Mouse (Mus musculus) kidney, adult 18-20 months (tissue): ENCODE measurements at regions not wholly inside any gene's neighbourhood (a gene's known extent, or its start where the extent isn't known, plus 50 kb on each side); places are given as distances from the start of the nearest gene placed in this dataset.

Experiments used
- DNase-seq: peaks from one replicate; pipeline ENCODE4 v3.0.0; 2021

- no peak for DNase-seq
Observed at GRCm38 (mm10) chr14:54185265-54185830, 68.6 kb downstream of the Dad1 start.

DNA sequence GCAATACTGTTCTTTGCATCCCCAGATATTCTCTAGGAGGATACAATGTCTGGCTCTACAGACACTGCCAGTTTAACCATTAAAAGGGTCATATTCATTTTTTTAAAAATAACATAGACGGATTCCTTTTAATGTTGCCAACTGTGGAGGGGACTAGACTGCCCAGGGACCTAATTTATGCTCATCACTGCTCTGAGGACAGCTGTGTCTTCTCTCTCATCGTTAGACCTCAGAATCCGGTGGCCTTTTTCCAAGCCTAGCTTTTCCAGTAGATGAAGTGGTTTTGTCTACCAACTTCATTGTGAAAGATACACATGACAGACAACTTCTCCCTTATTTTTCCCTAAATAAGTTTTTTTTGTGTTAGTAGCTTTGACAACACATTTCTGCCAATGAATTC, 70.0 kb downstream of the Dad1 start:
- no peak for DNase-seq

DNA sequence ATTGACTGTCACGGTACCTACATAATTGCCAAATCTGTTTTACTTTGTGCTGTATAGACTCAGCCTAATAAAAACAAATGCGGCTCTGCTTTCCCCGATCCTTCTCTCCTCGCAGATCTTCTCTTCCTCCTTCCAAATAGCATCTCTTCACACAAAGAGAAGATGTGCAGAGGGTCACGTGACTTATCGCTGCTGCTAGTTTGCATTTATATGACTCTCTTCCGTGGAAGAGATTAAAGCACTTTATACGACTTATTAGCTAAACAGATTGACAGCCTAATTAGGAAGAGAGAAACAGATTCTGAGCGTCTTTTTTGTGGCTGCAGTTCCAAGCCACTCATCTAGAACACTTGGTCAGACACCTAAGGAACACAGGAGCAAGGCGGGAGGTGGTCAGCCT, 71.1 kb downstream of the Dad1 start:
- no peak for DNase-seq

- no peak for DNase-seq
Observed at GRCm38 (mm10) chr14:54181306-54181705, 72.6 kb downstream of the Dad1 start.

GRCm38 (mm10) chr14:54180754-54181153, 73.2 kb downstream of the Dad1 start:
- no peak for DNase-seq

DNA sequence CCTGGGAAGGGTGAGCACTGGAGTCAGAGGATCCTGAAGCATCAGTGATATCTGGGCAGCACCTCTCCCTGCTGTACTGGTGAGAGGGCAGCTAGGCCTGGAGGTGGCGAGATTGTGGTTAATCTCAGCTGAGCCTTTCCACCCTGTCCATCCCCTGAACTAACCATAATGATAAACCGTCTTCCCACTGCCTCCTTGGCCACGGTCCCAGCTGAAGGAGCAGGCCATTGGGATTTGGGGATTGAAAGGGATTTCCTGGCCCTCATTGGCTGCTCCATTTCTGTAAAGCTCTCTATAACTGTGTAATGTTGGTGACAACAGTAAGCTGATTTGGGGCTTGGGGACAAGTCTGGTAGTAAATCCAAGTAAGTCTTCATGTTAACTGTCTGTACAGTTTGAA, 73.6 kb downstream of the Dad1 start:
- no peak for DNase-seq

DNA sequence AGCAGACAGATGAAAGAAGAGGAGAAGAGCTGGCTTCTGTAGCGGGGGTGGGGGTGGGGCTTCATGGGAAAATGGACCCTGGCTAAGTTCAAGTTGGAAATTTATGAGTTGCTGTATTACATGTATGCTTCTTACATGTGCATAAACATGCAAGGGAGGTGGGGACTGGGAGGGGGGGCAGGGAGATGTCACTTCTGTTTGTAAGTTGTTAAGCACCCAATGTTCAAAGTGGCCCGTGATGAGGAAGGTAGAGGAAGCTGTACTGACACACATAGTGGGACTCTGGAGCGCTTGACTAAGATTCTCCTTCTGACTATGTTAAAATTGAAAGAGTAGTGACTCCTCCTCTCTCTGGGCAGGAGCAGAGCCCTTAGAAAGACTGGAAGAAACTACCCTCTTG, 75.0 kb downstream of the Dad1 start:
- DNase-seq, result no peak

- no peak for DNase-seq
Observed at GRCm38 (mm10) chr14:54176469-54176868, 77.4 kb downstream of the Dad1 start.

DNA sequence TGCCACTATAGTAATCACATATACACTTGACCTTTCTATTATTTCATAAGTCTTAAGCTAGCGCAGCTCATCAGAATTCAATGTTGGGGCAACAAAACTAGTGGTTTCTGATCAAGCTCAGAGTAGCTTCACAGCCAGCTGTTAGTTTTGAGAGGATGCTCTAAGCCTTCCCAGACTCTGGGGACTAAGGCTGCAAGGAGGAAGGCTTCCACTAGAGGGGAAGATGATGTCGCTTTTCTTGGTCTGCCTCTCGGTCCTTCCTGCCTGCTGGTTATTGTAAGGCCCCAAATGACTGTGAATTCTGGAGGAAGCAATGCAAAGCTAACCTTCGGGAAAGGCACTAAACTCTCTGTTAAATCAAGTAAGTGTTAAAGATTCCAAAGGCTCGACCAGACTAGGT, 78.4 kb downstream of the Dad1 start:
- DNase-seq, result no peak

GRCm38 (mm10) chr14:54173316-54173715, 80.6 kb downstream of the Dad1 start:
- DNase-seq, result peak; percentile 32

- DNase-seq, result no peak
Observed at GRCm38 (mm10) chr14:54169254-54169653, 84.7 kb downstream of the Dad1 start.

DNA sequence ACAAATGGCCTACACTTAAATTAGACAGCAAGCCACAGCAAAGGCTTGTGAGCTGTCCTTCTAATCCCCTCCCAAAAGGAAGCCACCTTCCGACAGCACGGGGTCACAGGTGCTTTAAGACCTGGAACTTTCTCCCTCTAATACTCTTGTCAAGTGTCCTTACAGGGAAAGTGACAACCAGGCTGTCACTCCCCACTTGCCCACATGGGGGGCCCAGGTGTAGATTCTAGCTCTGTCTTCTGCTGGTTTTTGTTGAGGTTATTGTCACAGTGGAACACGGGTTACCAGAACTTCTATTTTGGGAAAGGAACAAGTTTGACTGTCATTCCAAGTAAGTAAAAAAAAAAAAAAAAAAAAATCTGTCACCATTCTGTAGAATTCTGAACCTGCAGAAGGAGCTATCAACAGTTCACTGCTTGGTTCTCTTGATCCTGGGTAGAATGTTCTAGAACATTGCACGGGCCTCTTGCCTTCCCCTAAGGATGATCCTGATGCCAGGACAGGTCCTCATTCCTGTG, 85.4 kb downstream of the Dad1 start:
- no peak for DNase-seq

GRCm38 (mm10) chr14:54166057-54166456, 87.8 kb downstream of the Dad1 start:
- no peak for DNase-seq

DNA sequence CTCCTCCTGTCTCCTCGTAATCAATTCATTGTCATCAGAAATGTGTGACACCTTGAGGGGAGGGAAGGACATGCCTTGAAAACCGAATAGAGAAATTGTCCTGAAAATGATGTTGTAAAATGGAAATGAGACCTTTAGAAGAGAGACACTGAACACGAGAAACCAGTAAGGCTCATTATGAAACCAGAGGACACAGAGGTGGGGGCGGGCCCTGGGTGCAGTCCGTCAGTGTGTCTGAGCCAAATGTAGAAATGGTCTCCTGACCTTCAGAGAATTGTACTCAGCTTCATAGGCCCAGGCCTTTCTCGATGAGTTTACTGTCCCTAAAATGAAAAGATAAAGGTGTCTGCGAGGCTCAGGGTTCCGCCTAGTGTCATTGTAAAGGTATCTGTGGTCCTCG, 89.0 kb downstream of the Dad1 start:
- no peak for DNase-seq

- DNase-seq, result no peak
Observed at GRCm38 (mm10) chr14:54161916-54162315, 92.0 kb downstream of the Dad1 start.

DNA sequence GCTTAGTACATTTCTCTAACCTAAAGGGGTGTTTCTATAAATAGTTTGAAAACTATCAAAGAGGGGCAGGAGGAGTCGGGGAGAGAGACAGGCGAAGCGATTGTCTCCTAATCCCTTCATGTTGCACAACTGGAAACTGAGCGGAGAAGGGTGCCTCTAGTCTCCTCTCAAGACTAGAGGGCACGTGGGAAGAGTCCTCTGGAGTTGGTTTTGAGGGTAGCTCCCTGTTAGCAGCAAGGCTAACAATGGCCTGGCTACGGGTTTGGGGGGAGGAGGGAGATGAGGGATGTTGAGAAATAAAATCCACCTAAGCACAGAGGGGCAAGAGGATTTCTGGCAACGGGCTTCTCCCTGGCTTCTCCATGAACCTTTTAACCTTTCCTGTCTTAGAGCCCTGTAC, 92.7 kb downstream of the Dad1 start:
- no peak for DNase-seq

- no peak for DNase-seq
Observed at GRCm38 (mm10) chr14:54159816-54160215, 94.1 kb downstream of the Dad1 start.

GRCm38 (mm10) chr14:54158214-54158965, 95.5 kb downstream of the Dad1 start:
- no peak for DNase-seq

- no peak for DNase-seq
Observed at GRCm38 (mm10) chr14:54156536-54156935, 97.4 kb downstream of the Dad1 start.

DNA sequence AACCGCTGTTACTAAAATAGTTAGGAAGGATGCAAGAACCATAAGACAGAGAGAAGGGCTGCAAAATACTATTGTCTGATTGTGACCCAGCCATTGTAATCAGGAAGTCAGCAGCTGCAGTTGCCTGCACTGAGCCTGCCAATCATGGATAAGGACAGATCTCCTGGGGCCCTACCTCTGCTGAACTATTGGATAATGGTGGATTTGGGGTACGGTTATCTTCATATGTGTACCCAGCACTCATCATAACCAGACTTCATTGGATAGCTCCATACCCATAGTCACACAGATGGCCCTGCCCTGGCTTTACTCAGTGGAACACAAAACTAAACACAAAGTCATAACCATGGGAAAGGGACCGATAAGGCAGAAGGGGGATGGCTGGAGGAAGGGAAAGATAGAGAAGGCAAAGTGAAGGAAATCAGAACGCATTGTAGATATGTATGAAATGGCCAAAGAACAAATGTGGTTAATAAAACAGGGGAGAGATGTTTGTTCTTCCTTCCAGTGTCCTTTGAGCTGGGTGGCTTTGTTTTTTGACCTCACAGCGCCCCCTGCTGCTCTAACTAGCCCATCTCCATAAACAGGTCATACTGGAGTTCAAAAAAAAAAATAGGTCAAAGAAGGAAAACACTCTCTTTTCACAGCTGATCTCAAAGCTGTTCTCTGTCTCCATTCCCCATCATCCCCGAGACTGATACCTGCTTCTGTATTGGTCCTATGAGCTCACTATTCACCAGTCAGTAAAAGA, 101.2 kb downstream of the Dad1 start:
- peak; percentile 74 for DNase-seq

DNA sequence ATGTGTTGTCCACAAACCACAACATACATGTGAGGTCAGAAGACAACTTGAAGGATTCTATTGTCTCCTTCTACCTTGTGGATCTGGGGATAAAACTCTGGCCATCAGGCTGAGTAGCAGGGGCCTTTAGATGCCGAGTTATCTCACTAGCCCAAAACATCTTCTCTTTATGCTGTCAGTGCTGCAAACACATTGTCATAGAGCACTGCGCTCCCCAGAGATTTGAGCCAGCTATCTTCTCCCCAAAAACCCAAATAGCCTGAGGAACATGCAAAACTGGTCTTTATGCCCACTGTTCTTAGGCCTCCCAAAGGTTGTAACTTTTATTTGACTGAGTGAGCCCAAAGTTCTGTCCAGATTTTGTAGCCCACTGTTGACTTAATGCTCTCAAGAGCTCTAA, 102.0 kb downstream of the Dad1 start:
- DNase-seq, result no peak

- DNase-seq, result no peak
Observed at GRCm38 (mm10) chr14:54151272-54151671, 102.6 kb downstream of the Dad1 start.

- DNase-seq, result no peak
Observed at GRCm38 (mm10) chr14:54150221-54150620, 103.7 kb downstream of the Dad1 start.

GRCm38 (mm10) chr14:54148626-54149025, 105.3 kb downstream of the Dad1 start:
- no peak for DNase-seq
